Mouse (Mus musculus) heart, adult 11 months (tissue): ENCODE data around the gene Igsf9b.
A peak's percentile ranks its signal among the peaks of the same experiment; 100 is the strongest.

ENCODE experiments used
- DNase-seq: peaks from one replicate; pipeline ENCODE4 v3.0.0; 2022

Igsf9b gene

DNA sequence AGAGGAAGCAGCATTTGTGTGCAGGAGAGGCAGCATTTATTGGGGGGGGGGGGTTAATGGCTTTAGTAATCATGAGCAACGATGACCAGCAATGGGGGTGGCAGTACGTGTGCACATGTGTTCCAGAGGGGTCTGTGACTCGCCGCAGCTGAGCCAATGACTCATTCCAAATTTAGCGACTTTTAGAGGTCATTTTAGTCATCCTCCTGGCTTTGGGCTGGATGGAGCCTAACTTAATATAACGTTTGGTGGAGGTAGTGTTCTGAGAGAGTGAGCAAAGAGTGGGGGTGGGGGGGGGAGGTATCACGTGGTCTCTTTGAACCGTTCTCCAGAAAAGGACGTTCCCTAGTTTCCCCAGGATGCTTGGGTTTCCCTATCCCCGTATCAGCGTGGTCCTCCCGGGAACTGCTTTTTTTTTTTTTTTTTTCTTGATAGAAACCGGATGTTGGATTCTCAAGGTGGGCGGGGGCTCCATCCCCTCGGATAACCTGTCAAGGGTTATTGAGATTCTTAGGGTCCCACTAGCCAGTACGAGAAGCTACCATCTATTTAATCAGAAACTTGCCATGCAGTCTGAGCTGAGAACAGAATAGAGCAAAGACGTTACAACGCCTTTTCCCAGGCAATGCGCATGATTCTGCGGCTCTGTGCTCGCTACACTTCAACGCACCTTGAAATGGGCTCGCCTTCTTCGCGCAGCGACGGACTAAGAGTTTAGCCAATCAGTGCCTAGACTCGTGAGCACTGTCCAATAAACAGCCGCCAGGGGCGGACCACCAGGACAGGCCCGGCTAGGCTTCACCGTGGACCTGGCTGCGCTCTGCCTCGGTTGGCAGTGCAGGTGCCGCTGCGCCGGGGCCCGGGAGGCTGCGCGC is at the start of gene Igsf9b:
Igsf9b (plus strand) TSS at position 794 of the 875 bp plus-strand sequence.
- peak; percentile 100 for DNase-seq

- DNase-seq = no peak
These were observed 46.8 kb upstream of the Igsf9b start for GRCm38 (mm10) chr9:27252034-27252714.

DNA sequence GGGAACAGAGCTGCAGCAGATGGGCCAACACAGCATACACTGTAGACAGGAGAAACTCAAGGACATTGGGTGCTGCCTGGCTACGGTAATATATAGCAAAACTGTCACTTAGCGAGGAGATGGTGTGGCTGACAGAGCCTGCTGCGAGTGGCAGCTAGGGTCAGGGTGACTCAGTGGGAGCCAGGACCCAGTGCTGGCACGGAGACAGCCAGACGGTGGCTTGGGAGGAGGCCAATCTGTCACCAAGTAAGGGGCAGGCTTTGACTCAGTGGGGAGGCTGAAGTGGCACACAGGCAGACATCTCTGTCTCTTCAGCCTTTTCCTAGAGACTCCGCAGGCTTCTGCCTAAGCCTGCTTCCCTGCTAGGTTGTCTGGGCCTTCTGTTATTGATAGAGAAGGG is 42.5 kb upstream of the Igsf9b start:
- DNase-seq = peak; percentile 92

- DNase-seq = peak; percentile 23
These were observed 38.5 kb upstream of the Igsf9b start for GRCm38 (mm10) chr9:27260378-27260947.

GRCm38 (mm10) chr9:27261905-27262304 is 37.1 kb upstream of the Igsf9b start:
- peak; percentile 55 for DNase-seq

- peak; percentile 77 for DNase-seq
These were observed 34.0 kb upstream of the Igsf9b start for GRCm38 (mm10) chr9:27265009-27265408.

DNA sequence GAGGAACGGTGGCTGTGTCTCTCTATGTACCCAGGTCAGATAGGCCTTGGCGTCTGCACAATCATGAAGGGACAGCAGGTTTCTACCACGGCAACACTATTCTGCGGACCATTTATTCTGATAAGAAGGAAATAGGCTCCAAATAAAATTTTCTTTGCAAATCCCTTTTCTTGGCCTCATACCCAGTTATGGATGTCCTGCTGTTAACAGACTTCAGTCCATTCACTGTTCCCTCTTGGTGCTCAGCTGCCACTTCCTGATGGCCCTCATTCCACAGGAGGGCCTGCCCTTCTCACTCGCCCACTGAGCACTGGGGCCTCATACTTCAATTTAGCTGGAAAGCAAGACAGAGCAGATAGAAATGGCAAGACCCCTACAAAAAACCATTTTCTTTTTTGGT is 31.1 kb upstream of the Igsf9b start:
- peak; percentile 37 for DNase-seq

- peak; percentile 60 for DNase-seq
These were observed 30.5 kb upstream of the Igsf9b start for GRCm38 (mm10) chr9:27268493-27268892.

- DNase-seq = peak; percentile 5
These were observed 29.7 kb upstream of the Igsf9b start for GRCm38 (mm10) chr9:27269322-27269721.

DNA sequence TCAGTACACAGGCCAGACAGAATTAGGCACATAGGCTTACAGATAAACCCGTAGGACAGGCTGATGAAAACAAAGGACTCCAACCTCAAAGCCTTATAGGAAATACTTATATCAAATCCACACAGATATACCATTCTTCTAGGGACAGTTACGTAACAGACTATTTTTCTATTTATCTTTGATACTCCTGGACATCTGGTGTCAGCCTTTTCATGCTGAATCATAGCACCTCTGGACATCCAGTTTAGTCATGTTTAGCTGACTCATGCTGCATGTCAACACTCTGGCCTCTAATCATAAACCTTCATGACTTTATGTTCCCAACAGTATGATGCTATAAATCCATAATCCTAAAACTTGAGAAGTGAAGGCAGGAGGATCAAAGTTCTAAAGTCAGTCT is 29.1 kb upstream of the Igsf9b start:
- DNase-seq = no peak

DNA sequence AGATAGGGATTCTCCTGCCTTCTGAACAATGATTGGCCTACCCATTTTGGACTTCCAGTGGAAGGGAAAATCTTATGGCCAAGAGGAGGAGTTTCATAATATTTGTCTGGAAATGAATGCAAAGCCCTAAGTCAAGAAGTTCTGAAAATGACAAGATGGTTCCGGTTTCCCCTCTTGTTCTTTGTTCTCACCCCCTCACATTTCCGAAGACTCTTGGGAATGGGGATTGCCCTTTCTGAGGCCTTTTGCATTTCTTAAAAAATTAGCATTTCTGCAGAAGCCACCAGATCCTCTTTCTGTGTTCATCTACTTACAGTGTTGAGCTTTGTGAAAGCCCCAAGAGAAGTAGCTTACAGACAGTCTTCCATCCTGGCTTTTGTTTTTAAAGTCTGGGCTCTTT is 27.1 kb upstream of the Igsf9b start:
- no peak for DNase-seq

- DNase-seq = no peak
These were observed 26.1 kb upstream of the Igsf9b start for GRCm38 (mm10) chr9:27272858-27273257.

DNA sequence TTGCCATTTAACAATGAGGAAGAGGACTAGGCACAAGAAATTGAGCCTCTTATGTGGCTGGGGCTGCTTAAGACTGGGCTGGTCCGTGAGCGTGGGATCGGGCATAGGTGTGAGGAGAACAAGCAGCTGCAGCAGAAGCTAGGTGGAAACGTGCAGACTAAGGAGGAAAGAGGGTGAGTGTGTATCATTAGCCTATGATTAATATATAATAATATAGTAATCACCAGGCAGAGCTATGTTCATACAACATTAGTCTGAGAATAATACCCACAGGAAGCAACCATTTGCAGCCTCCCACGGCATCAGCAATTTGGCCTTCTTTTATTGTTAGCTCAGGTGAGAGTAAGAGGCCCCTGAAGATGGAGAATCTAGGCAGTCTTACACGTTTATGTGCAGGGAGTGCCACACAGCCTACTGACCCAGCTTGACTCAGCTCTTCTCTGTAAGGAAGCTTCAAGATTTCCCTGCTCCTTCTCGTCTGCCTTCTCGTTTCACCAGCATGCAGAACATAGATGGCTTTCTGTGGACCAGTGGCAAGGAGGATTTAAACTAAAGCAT is 22.6 kb upstream of the Igsf9b start:
- DNase-seq = no peak

DNA sequence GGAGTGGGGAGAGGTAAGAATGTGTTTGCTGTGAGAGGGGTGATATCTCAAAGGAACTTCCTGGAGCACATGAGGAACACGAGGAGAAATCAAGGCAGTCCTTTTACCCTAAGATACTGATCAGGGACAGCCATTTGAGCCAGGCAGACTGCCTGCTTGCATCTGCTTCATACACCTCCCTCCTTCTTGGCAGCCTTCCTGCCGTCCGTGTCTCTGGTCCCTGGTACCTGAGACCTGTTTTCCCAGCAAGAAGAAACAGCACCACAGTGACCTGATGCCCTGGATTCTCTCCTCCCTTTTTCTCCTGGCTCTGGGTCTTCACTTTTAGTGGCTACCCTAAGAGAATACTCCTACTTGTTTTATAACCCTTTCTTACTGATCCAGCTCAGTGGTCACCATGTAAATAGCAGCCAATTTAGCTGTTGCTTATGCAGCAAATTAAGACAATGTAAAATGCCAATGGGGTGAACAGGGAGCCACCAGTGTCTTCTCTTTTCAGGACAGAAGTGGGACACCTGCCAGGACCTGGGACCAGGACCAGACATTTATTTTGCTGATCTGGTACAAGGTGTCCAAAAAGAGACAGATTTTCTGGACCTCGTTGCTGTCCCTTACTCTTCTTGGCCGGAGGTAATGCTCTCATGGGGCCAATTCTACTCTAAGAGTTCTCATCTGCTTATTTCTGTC is 21.5 kb upstream of the Igsf9b start:
- no peak for DNase-seq

GRCm38 (mm10) chr9:27279041-27279440 is 20.0 kb upstream of the Igsf9b start:
- no peak for DNase-seq

GRCm38 (mm10) chr9:27280976-27281375 is 18.0 kb upstream of the Igsf9b start:
- no peak for DNase-seq

GRCm38 (mm10) chr9:27285719-27286249 is 13.2 kb upstream of the Igsf9b start:
- no peak for DNase-seq

DNA sequence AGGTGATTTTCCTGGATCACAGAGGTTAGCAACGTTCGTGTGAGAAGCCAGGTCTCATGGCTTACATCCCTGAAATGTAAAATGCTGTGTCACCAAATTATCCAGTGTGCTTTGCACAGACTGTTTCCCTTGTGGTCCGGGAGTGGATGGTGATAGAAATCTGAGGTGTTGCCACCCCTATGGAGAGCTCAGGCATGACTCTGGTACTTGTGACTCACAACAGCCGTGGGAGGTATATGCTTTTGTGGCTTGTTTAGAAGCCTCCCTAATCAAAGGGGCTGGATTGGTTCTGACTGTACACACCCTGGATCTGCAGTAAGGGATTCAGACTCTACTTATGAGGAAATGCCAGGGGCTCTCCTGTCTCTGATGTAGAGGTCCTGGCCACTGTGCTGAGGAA is 12.7 kb upstream of the Igsf9b start:
- DNase-seq = no peak

DNA sequence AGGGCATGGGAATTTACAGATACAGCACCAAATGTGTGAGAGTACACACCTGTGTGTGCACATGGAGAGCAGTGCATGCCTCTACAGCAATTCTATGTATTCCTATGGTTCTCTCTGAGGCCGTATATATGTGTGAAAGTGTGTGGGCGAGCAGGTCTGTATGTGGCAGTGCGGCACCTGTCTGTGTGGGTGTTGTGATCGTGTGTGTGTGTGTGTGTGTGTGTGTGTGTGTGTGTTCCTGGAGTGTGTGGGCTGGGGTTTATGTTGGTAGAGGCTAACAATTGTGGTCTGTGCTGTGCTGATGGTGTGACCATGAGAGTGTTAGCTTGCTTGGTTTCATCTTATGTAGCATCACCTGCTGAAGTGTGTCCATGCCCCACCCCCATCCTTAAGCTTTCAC is 12.1 kb upstream of the Igsf9b start:
- no peak for DNase-seq

- no peak for DNase-seq
These were observed 11.6 kb upstream of the Igsf9b start for GRCm38 (mm10) chr9:27287419-27287818.

- DNase-seq = no peak
These were observed 10.6 kb upstream of the Igsf9b start for GRCm38 (mm10) chr9:27288442-27288841.

DNA sequence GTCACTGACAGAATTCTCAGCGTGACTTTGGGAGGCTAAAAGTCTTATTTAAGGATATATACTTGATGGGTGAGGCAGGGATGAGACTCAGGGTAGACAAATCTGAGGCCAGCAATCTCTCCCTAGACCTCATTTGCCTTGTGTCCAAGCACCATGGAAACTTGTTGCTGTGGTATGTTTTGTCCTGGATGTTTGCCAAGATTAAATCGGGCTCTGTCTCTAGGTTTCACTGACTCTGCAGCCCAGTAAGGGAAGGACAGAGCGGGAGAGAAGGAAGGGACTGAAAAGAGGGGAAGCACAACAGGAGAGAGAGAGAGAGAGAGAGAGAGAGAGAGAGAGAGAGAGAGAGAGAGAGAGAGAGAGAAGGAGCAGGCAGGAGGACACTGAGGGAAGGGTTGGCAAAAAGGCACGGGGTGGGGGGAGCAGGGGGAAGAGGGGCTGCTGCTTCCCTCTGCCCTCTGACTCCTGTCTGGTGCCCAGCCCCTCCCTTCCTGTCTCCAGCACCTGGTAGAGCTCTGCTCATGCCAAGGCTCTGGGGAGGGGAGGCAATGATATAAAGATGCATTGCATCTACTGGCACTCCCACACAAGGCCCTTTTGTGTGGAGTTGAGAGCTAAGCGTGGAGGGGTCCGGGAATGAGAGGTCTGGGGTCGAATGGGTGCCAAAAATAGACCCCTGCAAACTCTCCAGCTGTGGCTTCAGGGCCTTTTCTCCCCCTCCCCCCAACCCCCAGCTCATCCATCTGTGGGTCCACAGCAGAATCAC is 9.3 kb upstream of the Igsf9b start:
- DNase-seq = no peak
